In genomic region chr6:88759793-88760453, GRCm38 (mm10) we compare ENCODE assay signal across 9 mouse cellular contexts. TPM values are rescaled to one million over a fixed set of nuclear protein-coding genes. Genes with fewer than 3 reads are reported as not detected.
DNase-seq lines count a peak whose midpoint lies in the region; ATAC-seq and TF ChIP-seq lines count a peak whose summit lies in the region.
"Had no signal": no experiment of that assay in that cellular context is flagged by ENCODE, and none has a peak within 500 bp of the region (broad histone marks: within the 10 kb centered on the region; RNA-seq: fewer than 3 reads in every experiment).

No protein-coding gene starts in this region.

- DNase-seq in Muller cell, postnatal 12 days (ENCODE audit: inconsistent ontology term) = peak; percentile 92
- peak; percentile 97 for DNase-seq in cerebellum, adult 18-20 months
- DNase-seq in frontal cortex, postnatal 25 days (ENCODE audit: low spot score in 2 of 2) = peak; percentile 51 to 65
- DNase-seq in layer of hippocampus, postnatal 25 days (ENCODE audit: extremely low spot score in 1 of 2, low spot score in 1 of 2) = peak; percentile 78
- peak; percentile 65 for DNase-seq in lung, postnatal 25 days (ENCODE audit: low spot score)

- H3K9ac ChIP-seq in hindbrain, embryonic 12.5 days = no peak overlapping the region

- H3K4me2 ChIP-seq in hindbrain, embryonic 12.5 days (replicated peaks) = no peak overlapping the region

- TF ChIP-seq POLR2A in small intestine, adult 2 months (IDR thresholded peaks at IDR 0.05; ENCODE audit: low read depth, low read length) = no peak

- peak overlapping the region; percentile 67; the same call in 1 of the 2 replicates for H3K27ac ChIP-seq in hindbrain, embryonic 12.5 days
- H3K27ac ChIP-seq in small intestine, adult 2 months (ENCODE audit: insufficient read depth, low read depth, low read length) = peak overlapping the region; percentile 46

- H3K27me3 ChIP-seq in hindbrain, embryonic 12.5 days = peaks cover 5% of the 10 kb centered on the region
- H3K27me3 ChIP-seq in small intestine, adult 2 months (ENCODE audit: control insufficient read depth, insufficient read depth, low read length) = no peaks in the 10 kb centered on the region
- H3K27me3 ChIP-seq: Patski had no signal

- no peaks in the 10 kb centered on the region for H3K9me3 ChIP-seq in hindbrain, embryonic 12.5 days (replicated peaks)

- H3K4me1 ChIP-seq in hindbrain, embryonic 12.5 days = peaks cover 25% of the 10 kb centered on the region
- H3K4me1 ChIP-seq in small intestine, adult 2 months (ENCODE audit: control insufficient read depth, insufficient read depth, insufficient read length, low read length) = peaks cover 21% of the 10 kb centered on the region

- 66% methylated on average over 17 of the region's 17 CpGs for WGBS in hindbrain, embryonic 12.5 days
- WGBS in small intestine, adult 2 months = 30% methylated on average over 17 of the region's 17 CpGs

- no peaks in the 10 kb centered on the region for H3K36me3 ChIP-seq in hindbrain, embryonic 12.5 days
- H3K36me3 ChIP-seq in small intestine, adult 2 months (ENCODE audit: control insufficient read depth, insufficient read depth, low read length) = no peaks in the 10 kb centered on the region

- H3K4me3 ChIP-seq in hindbrain, embryonic 12.5 days = no peak overlapping the region
- H3K4me3 ChIP-seq in small intestine, adult 2 months (ENCODE audit: low read depth, low read length) = no peak overlapping the region

- TF ChIP-seq CTCF in small intestine, adult 2 months (IDR thresholded peaks at IDR 0.05; ENCODE audit: extremely low read depth, insufficient read length, insufficient replicate concordance, low read depth, low read length) = no peak

- ATAC-seq in hindbrain, embryonic 12.5 days (ENCODE audit: low FRiP score) = peak; percentile 76
- no peak; the same call in 1 of the 2 replicates for ATAC-seq in megakaryocyte, adult 5-6 weeks (ENCODE audit: poor library complexity, severe bottlenecking)
- ATAC-seq: Patski had no signal

RNA-seq across cellular contexts. Expression of gene Mgll, which starts 35.7 kb away (rescaled TPM):
- 6.5 and 9.7 TPM in 2 replicates for polyA plus RNA-seq in hindbrain, embryonic 12.5 days (2016; fragmentation: Nextera tagmentation; extraction: Ambion mirVana)
- 100 to 1,000 TPM; 190 to 192 TPM for total RNA-seq in layer of hippocampus, postnatal 25 days (2021)
- polyA plus RNA-seq in small intestine, adult 2 months (2012; rRNA removed) = 25.4 and 29.5 TPM in 2 replicates
- total RNA-seq in megakaryocyte, adult 5-6 weeks (2015) = 4.2 and 4.7 TPM in 2 replicates
- 3.0 and 3.7 TPM in 2 replicates for total RNA-seq in megakaryocyte, adult 5-6 weeks (2017)

Comparison
In these comparisons a context has a peak if more than half of its experiments do, and no peak if none do; other contexts are left out.
1. RNA of gene Mgll, which starts 35.7 kb away (total RNA-seq): 190 to 192 TPM in layer of hippocampus, postnatal 25 days; 3.0 to 4.7 TPM in megakaryocyte, adult 5-6 weeks; every median in the first group is over 10 times any median in the second.
2. Peak in every context shown above with its lines, with median percentiles within 50 percentile points of each other: DNase-seq.